Mouse (Mus musculus): ENCODE measurements around the gene Cntn4.
"Not testable (repeated sequence)": the region's sequence is repeated elsewhere in the genome, so short reads cannot be mapped to it uniquely, and the experiment has no call there.

The Cntn4 gene

DNA sequence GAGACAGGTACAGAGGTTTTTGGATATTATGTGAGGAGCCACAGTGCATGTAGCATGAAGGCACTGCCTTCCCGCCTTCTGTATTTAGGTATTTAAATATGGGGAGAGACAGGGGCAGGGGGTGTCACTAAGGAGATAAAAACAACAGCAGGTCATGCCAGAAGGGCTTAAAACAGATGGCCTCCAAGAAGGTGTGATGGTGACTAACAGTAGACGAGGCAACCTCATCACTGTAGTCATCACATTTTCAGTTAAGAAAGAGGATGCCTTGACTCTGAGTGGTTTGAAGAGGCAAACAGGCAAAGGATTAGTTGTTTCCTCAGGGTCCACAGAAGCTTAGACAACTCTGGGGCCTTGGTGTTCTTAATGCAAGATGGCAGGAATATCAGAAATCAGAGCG, 655.0 kb downstream of the Cntn4 start:
- no peak for DNase-seq (ENCODE audit: low spot score)

DNA sequence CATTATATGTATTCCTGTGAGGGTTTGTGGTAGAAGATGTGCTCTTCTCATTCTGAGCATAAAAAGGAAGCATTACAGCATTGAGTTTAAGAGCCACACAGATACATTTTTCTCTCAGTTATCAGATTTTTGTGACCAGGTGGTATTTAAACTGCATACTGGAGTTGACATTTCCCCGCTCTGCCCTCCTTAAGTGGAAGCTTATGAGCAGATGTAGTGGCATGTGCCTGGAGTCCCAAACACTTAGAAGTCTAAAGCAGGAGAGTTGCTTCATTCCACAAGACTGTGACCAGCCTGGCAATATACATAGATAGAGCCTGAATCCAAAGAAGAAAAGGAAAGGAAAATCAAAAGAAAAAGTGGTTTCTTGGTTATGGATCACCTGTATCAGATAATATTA, 655.5 kb downstream of the Cntn4 start:
- DNase-seq (ENCODE audit: low spot score) = no peak

DNA sequence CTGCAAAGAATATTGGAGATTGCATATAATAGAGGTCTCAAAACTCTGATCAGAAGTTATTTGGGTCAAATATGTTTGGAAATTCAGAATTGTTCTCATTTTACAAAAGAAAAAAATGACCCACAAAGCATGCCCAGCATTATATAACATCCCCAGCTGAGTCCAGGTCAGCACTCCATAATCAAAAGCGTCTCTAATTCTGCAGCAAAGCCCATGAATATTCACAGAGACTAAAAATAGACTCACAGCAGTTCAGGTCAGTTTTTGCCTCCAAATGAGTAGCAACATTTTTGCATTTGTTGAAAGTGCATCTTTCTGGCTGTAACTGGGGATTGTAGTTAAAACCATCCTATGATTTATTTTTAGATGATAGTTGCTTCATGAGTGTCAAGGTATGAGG, 657.6 kb downstream of the Cntn4 start:
- no peak for DNase-seq (ENCODE audit: low spot score)

DNA sequence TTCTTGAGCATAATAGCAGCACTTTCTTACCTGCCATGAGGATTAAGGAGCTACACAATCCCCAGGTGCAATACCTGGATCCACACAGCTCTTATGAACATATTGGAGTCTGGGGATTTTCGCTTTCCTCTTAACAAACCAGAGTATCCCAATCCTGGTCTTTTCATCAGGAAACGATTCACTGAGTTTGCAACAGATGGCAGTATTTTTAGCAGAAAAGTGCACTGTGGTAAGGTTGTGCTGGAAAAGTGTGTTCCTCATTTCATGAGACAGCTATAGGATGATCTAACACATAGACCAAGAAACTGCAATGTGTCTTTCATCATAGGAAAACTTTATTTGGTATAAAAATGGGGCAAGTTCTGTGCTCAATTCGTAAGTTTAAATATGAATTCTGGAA, 659.3 kb downstream of the Cntn4 start:
- DNase-seq (ENCODE audit: low spot score) = no peak

DNA sequence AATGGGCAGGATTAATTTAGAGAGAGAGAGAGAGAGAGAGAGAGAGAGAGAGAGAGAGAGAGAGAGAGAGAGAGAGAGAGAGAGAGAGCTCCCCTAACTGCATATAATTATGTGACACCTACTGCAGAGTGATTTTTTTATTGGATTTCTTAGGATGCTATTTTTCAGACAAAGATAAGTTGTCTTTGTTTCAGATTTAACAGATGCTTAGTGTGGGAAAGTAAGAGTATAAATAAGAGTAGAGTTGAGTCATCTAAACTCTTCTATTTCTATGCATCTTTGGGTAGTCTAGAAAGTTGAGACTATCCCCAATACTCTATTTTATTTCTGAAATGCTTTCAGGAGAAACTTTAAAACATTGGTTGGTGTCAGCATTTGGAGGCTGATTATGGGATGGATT, 660.4 kb downstream of the Cntn4 start:
- no peak for DNase-seq (ENCODE audit: low spot score)

DNA sequence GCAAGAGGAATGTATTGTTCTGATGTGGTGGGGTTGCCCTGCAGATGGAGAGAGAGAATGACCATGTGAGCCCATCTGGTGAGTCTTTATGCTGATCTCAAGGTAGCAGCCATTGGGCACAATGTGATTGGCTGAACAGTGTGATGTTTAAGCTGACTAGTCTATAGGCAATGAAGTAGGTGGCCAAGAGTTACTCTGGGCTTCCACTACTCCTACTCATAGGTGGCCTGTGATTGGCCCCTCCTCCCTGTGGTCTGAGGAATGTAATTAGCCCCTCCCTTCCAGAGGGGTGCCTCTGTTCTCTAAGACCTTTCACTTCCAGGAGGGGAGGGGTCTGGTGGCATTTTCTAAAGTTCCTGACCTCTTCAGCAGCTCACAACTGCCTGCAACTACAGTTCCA, 663.7 kb downstream of the Cntn4 start:
- DNase-seq (ENCODE audit: low spot score) = no peak

DNA sequence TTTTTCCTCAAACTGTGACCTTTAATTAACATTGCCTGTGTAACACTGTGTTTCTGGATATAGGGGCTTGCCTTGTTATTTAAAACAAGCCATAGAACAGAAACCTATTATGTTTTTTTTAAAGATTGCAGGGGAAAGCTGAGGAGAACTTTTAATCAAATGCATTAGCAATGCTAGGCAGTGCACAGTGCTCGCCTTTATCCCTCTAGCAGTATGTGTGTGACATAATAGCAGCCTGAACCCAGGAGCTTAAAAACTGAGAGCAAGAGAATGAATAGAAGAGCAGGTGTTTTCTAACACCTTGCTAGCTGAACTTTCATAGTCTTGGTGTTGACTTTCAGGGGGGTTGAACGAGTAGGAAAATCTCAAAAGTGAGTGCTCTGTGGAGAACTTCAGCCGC, 672.6 kb downstream of the Cntn4 start:
- DNase-seq (ENCODE audit: low spot score) = no peak

DNA sequence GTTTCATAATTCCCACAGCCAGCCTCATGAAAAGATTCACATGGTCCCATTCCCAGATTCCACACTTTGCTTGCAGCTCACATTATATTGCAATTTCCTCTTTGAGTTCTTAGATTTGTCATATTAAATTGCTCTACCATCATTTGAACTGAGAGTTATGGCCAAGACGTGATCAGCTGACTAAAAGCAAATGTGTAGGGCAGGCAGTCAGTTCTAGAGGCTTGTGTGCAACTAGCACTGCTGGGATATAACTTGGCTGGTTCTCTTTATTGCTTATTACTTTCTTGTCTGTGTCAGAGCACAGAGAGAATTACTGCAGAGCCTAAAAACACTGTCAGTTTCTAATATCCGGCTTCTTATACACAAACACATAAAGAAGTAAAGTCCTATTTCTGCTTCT, 673.9 kb downstream of the Cntn4 start:
- DNase-seq (ENCODE audit: low spot score) = no peak

DNA sequence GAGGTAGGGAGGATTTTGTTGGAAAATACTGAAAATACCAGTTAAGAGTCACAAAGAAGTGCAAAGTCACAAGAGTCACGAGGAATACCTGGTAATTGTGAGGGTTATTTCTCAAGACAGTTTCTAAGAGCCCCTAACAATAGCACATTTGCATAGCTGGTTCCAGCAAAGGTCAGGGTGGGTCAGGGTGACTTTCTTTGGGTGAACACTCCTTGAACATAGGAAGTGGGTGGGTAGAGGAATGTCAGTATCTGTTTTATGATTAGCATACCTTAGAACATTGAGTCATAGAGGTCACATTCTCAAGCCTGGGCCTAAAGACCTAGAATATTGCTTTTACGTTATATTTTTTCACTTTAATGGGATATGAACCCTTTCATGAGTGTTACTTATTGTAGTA, 681.3 kb downstream of the Cntn4 start:
- not testable (repeated sequence) for DNase-seq (ENCODE audit: low spot score)

DNA sequence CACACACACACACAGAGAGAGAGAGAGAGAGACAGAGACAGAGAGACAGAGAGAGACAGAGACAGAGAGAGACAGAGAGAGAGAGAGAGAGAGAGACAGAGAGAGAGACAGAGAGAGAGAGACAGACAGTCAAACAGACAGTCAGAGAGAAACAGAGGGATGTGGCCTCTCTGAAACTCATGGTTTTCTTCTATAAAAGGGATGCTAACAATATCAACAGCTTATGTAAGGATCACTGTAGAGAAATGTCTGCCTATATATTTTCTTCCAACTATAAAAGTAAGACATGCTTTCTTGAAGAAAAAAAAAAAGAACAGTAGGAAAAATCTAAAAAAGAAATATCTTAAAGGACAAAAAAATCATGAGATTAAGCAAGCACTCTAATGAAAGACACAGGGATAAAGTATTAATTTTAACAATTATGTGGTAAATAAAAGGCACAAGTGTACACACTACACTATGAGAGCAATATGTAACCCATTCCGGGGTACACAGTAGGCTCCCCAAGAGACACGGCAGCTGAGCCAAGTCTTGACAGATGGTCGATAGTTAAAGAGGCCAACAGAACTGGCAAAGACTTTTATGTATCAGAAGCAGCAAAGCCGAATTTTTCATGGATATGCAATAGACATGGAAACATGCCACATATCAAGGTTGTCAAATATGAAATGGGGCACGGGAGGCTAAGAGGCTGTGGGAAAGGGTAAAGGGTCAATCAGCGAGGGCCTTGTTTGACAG, 704.0 kb downstream of the Cntn4 start:
- no peak for DNase-seq (ENCODE audit: low spot score)

DNA sequence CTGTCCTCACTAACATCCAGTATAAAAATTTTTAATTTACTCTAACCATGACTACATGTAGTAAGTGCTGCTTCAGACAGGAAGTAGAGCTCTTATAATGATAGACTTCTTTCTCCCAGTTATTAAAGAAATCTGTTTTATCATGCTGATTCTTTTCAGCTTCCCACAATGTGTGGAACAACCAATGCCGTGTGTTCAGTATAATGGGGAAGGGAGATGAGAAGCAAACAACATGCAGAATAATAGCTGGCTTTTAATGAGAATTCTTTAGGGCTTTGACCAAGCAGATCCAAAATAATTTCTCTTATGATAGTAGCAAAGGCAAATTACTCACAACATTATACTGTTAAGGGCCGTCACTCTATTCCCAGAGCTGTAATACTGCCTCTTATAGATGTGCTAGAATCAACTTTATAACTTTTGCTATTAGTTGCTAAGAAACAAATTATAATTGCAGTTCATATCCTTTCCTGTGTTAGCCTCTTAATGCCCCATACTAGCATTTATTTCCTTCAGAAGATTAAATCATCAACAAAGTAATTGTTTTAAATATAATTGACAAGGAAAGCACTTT, 710.5 kb downstream of the Cntn4 start:
- DNase-seq (ENCODE audit: low spot score) = no peak

DNA sequence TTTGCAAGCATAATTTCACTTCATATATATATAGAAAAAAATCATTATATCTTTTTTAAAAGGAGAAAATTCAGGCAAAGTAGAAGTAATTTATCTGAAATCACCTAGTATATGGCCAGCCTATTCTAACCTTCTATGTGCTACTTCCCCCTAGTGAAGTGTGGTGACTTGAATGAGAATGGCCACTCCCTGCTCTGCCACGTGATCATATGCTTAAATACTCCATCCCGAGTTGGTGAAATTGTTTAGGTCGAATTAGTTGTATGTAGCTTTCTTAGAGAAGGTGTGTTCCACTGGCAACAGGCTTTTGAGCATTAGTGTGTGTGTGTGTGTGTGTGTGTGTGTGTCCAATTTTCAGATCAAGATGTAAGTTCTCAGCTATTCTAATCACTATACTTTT, 730.6 kb downstream of the Cntn4 start:
- no peak for DNase-seq (ENCODE audit: low spot score)

DNA sequence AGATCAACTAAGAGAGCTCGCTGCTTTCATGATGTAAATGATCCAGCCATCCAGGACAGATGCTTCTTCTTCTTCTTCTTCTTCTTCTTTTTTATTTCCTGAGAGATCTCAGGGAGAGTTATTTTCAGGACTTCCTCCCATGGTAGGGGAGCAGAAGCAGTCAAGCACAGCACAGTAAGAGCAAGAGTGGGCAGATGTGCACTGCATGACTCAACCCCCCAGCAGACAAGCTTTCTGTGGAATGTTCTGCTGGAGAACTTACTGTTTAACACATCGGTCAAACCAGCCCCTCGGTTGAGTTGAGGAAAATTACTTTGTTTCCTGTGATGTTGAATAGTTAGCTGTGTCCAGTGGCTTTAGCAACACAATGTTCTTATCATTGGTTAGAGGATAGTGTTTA, 731.2 kb downstream of the Cntn4 start:
- DNase-seq (ENCODE audit: low spot score) = no peak

DNA sequence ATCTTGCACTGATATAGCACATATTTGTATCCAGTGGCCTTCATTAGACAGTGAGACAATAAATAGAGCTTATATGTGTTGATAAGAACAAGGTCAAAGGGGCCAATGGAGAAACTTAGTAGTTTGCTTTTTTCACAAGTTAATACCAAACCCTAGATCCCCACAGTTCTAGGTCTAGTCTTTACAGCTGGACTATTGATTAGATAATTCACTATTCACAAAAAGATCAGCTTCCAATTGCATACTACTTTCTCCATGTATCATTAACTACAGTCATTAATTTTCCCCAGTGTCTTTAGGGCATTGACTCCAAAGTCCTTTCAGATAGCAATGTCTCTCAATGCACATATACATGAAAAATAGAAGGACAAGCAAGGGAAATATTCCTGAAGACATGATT, 745.5 kb downstream of the Cntn4 start:
- no peak for DNase-seq (ENCODE audit: low spot score)

DNA sequence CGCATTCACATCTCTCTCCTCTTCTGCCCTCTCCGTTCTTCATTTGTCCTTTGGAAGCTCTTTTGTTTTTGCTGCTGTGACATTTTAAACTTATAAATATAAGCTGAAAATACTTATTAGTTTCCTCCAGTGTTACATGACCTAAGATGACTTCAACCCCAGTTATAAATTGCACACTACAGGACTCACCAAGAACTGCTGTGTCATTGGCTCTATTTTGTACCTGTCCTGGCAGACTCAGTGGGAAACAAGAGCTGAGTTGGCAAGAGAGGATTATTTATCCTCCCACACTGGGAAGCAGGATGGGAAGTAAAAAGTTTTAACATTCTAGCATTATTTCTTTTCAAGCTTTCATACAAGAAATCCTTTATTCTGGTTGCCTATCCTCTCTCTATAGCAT, 746.0 kb downstream of the Cntn4 start:
- no peak for DNase-seq (ENCODE audit: low spot score)

DNA sequence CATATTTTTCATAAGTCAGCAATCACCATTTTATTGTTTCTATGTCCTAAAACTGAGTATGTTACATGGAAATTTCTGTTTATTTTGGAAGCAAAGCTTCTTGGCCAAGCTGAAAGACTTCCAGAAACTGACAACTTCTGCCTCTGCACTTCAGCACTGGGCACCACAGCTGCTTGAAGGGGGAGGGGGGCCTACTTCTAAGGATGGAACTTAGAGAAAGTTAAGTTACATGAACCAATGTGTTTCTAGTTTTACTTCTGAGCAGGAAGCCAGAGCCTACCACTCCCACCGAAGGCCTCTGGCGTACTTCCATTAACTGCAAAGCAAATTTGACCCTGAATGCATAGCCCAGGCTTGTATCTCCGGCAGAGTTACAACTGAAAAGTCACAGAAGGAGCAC, 749.2 kb downstream of the Cntn4 start:
- DNase-seq (ENCODE audit: low spot score) = no peak

DNA sequence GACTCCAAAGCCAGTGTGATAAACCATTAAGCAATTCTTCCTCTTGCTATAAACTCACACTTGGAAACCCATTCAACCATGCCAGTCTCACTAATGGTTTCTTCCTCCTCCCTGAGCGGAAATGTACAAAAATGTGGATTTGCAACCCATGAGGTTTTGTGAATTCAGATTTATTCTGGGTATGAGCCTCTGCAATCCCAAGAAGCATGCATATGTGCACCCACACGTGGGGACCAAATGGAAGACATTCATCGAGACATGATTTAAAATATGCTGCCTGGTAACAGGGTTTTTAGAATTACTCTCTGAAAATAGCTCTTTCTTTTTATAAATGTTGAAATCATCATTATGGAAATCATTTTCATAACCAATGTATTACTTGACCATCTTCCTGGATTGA, 754.0 kb downstream of the Cntn4 start:
- DNase-seq (ENCODE audit: low spot score) = no peak

DNA sequence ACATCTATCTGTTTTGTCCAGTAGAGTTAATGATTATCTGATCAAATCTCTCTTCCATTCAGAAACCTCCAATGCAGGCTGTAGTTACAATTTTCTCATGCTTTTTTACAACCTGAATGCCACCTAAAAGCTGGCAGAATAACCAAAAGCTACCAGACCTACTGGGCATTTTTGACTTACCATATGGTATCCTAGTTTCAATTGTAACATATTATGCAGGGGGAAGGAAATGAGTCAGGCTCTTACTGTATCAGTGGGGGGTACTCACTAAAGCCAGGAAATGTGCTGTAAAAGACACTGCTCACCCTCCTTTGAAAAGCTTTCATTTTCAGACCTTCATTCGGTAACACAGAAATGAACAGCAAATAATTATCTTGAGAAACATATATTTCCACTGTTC, 763.3 kb downstream of the Cntn4 start:
- DNase-seq (ENCODE audit: low spot score) = no peak

DNA sequence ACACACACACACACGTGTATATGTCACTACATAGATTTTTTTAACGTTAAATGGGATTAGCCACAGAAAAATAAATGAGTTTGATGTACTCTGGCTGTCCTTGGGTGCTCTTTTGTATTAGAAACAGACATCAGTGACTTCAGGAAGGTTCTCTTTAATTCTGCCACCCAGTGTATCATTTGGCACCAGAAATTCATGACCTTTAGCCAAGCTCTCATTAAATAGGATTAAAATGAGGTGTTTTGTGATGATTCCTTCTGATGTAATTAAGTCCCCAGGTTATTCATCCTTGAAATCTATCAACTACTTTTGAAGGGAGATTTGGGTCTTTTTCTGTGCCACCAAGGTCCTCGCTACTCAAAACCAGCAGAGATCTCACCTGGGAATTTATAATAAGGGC, 763.8 kb downstream of the Cntn4 start:
- DNase-seq (ENCODE audit: low spot score) = no peak

DNA sequence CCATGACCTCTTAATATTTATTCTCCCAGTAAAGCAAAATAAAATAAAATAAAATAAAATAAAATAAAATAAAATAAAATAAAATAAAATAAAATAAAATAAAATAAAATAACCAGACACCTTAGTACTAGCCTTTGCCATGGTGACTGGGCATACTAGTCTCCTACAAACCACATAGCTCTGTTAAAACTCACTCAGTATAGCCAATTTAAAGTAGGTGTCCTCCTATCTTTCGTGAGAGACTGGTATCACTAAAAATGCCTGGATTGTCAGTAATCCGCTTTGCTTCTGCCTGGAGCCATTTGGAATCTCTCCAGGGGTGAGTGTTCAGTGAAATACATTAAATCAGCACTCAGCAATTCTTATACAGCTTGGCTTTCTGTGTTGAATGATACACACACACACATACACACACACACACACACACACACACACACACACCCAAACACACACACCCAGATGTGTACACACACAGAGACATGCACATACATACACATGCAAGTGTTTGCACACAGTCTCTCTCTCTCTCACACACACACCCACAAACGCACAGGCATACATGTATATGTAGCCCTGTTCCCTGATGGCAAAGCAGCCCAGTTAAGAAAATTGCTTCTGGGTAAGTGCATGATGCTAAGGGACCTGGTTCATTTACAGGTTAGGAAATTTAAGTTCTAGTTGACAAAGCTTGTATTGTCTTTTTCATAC, 776.8 kb downstream of the Cntn4 start:
- no peak for DNase-seq (ENCODE audit: low spot score)

DNA sequence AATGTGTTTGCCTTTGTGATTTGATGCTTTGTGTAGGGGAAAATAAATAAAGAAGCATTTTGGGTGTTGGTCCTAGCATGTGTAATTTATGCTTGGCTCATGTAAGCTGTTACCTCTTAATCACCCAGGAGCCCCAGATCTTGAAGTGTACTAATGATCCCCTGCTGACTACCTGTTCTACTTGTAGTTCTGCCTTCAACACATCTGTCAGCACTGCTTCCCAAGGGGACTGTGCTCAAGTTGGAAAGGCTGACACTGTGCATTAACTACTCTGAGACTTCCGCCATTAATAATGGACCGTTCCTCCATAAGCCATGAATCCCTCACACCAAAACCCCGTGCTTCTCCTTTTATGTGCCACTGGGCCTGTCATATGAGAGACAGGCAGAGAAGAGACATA, 778.2 kb downstream of the Cntn4 start:
- no peak for DNase-seq (ENCODE audit: low spot score)

DNA sequence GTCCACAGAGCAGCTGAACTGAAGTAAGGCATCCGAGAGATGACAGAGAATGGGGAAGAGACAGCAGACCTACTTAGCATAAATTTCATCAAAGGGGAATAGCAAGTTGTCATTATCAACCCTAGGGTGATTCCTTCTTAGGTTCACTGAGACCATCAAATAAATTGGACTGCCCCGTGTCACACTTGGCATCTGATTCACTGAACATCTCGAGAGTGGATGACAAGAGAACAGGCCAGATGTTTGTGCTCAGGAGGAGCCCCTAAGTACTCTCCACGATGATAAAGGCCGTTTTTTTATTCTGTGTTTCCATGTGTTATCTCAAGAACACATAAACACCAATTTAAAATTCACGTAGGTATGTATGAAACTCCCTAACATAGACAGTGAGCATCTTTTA, 780.7 kb downstream of the Cntn4 start:
- DNase-seq (ENCODE audit: low spot score) = no peak

DNA sequence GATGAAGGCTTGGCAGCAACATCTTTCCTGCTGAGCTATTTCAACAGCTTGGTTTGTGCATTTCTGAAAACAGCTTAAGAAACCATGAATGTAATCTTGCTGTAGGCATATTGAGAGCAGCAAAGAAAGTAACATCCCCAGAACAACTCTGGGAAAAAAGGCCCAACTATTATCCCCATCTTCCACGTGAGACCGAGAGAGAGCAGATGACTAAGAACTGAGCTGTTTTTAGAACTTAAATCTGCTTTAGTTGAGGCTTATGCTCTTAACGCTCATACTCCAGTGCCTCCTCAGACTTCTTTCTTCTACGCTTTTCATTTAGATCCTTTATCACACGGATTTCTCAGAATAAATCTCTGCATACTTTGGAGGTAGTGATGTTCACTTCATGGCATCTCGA, 784.9 kb downstream of the Cntn4 start:
- DNase-seq (ENCODE audit: low spot score) = no peak

DNA sequence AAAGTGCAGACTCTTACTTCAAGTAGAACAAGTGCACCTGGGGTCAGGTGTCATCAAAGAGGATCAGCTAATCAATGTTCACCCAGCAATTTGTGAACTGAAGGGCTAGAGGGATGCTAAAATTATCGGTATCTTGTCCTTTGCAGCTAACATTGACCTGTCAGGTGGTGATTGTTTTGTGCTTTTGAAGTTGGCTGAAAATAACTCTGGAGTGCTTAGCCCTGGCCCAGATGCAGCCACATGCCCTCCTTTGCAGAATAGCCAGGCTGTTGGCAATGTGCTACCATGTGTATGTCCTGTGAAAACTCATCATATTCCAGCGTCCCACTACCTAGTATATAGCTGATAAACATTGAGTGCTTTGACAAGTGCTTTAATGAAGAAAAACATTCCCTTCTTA, 786.4 kb downstream of the Cntn4 start:
- DNase-seq (ENCODE audit: low spot score) = no peak
